Mouse (Mus musculus) liver, embryonic 18 days (tissue): ENCODE results near the gene Aatf. TPM values are rescaled to one million over a fixed set of nuclear protein-coding genes. Genes with fewer than 3 reads are reported as not detected.

Experiments used
- polyA plus RNA-seq: library from polyadenylated mRNA; depleted of rRNA; stranded (reverse); fragments of >200 nt; gene quantifications from 2 replicates; pipeline ENCODE4 v1.2.3, GENCODE M21; 2012; rRNA removed

Aatf gene
- polyA plus RNA-seq, result 4.4 and 4.5 TPM in 2 replicates

DNA sequence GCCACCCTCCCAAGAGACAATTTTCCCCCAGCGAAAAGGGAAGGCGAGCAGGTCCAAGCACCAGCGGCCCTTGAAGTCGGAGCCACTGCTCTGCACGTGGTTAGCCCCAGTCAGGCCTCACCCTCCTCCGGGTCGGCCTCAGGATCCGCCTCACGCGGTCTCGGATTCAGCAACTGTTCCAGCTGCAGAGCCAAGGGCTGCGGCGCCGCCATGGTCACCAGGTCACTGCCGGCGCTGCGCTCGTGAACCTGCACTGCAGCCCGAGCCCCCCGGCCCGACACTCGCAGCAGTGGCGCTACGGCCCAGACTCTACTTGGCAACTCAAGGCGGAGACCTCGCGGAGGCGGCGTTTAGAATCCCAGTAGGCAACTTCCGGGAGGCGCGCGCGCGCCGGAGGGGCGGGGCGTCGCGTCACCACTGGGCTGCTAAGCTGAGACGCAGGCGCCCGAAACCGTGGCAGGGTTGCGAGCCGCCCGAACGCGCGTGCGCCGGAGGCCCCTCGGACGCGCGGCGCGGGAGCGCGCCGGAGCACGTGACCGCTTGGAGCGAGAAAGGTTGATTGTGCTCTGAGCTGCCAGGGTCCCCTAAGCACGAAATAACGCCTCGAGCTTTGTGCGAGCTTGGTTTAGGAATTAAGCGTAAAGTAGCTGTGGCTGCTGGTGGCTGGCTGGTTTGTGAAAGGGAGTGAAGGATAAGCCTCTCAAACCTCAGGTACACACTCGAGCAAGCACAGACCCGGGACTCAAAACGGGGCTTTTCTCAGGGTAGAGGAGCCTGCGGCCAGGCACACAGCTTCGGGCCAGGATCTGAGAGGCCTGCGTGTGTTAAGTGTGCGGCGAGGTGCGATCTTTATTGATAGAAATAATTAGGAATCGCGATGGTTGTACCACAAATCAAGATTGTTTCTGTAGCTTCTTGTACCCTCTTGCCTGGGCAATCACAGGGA is at the start of gene Aatf:
Aatf (minus strand) TSS at position 352 of the 946 bp plus-strand sequence.

DNA sequence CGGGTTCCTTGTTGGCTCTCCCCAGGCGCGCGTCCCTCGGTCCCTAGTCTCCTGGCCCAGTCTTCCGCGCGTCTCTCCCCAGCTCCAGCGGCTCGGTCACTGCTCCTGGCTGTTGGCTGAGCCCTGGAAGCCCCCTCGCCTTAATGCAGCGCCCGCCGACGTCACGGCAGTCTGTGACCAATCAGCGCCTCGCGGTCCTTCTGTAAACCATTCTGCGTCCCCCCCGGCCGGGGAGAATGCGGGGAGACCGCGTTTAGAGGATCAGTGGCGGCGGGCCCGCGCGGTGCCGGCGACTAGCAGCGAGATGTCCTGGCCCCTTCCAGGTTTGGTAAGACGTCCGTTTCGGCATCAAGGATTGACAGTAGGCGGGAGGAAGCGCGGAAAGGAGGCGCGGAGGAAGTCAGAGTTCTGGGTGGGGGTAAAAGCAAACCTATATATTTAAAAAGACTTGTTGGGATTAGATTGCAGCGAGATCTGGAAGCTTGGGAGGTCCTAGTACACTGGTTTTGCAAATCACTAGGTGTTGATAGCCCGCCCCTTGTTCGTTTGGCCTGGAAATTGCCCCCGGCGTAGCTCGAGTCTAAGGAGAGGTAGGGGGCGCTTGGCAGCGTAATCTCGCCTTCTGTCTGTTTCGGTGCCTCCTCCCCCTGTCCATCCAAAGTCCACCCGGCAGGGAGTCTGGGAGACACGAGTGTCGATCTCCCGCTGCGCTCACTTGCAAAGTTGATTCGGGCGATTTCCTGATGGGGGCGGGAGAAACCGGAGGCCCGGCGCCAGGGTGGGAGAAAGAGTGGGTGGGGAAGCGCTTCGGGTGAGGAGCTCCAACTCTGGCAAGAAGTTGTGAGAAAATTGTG is 12.3 kb upstream of the Aatf start, which contains the start of gene Lhx1:
Lhx1 (minus strand) TSS at position 115 of the 854 bp plus-strand sequence.

Other genes with a start within 250 kb of the Aatf start
- 0.10 and 0.19 TPM in 2 replicates for gene Lhx1, start 12.0 kb upstream of the Aatf start, polyA plus RNA-seq